Mouse (Mus musculus) heart, embryonic 15.5 days (tissue): ENCODE measurements around the gene 1700030K09Rik. TPM values are rescaled to one million over a fixed set of nuclear protein-coding genes. Genes with fewer than 3 reads are reported as not detected.

ENCODE experiments used
- ATAC-seq: fragments of 200-750 bp; cut with Nextera tagmentation; replicated peaks from 2 replicates; pipeline ENCODE4 v1.8.0; 2017; ENCODE audit warnings: low read depth, moderate TSS enrichment; ENCODE audit not compliant: insufficient number of reproducible peaks, insufficient read depth, low FRiP score
- H3K27ac ChIP-seq: fragments of 300-500 bp; sonication (generic); 2 replicates; pipeline ENCODE4 v1.5.1; 2015; ENCODE audit warnings: mild to moderate bottlenecking, inconsistent platforms
- H3K27me3 ChIP-seq: fragments of 300-500 bp; sonication (generic); 2 replicates; pipeline ENCODE4 v1.6.1; 2015; ENCODE audit warnings: inconsistent platforms
- H3K36me3 ChIP-seq: fragments of 300-500 bp; sonication (generic); 2 replicates; pipeline ENCODE4 v1.6.1; 2015; ENCODE audit warnings: mild to moderate bottlenecking, inconsistent platforms
- H3K4me1 ChIP-seq: fragments of 300-500 bp; sonication (generic); replicated peaks from 2 replicates; pipeline ENCODE4 v1.6.1; 2015; ENCODE audit warnings: inconsistent platforms
- H3K4me2 ChIP-seq: fragments of 300-500 bp; sonication (generic); 2 replicates; pipeline ENCODE4 v1.6.1; 2015; ENCODE audit warnings: inconsistent platforms, mild to moderate bottlenecking, moderate library complexity
- H3K4me3 ChIP-seq: fragments of 300-500 bp; sonication (generic); 2 replicates; pipeline ENCODE4 v1.5.1; 2015; ENCODE audit warnings: mild to moderate bottlenecking, inconsistent platforms
- H3K9ac ChIP-seq: fragments of 300-500 bp; sonication (generic); 2 replicates; pipeline ENCODE4 v1.6.1; 2015; ENCODE audit warnings: mild to moderate bottlenecking, inconsistent platforms
- H3K9me3 ChIP-seq: fragments of 300-500 bp; sonication (generic); replicated peaks from 2 replicates; pipeline ENCODE4 v1.6.1; 2016; ENCODE audit warnings: inconsistent platforms
- WGBS: fragments of 180-500 bp; shearing (Covaris S2); methylation state at CpG from one replicate; pipeline ENCODE4 v1.1.7; 2015; ENCODE audit warnings: mixed read lengths; 5-methylcytosine and 5-hydroxymethylcytosine counted together
- polyA plus RNA-seq: library from polyadenylated mRNA; unstranded; fragments of >200 nt; fragmentation: Nextera tagmentation; extraction: Ambion mirVana; gene quantifications from 2 replicates; pipeline ENCODE4 v1.2.1, GENCODE M21; 2015

The 1700030K09Rik gene
- polyA plus RNA-seq, 1 experiment from 2014 or later: 8.6 TPM

DNA sequence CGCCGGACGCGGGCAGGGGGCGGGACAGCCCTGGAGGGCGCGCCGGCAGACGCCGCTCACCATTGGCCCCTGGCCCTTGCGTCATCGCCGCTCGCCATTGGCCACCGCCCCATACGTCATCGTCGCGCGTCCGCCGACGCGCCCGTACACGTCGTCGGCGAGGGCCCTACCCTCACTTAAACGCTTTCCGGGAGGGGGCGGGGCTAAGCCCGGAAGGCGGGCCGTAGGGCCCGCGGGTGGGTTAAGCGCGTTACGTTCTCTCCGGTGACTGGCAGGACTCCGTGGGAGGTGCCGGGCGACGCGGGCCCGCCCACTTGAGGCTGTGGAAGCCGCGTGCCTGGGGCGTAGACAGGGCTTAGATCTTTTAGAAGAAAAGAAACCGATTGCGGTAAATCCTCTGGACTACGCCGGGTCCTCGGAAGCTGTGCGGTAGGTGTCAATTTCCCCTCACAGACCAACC lies 49.0 kb downstream of the 1700030K09Rik start:
- peak; percentile 97 for ATAC-seq
- peaks cover 23% of the 10 kb centered on the region for H3K36me3 ChIP-seq
- WGBS: under 1% methylated on average over 56 of the region's 56 CpGs
- no peaks in the 10 kb centered on the region for H3K9me3 ChIP-seq
- peak overlapping the region; percentile 81 for H3K9ac ChIP-seq
- peaks cover 32% of the 10 kb centered on the region for H3K4me1 ChIP-seq
- H3K4me3 ChIP-seq: peak overlapping the region; percentile 81
- H3K27ac ChIP-seq: peak overlapping the region; percentile 80
- H3K4me2 ChIP-seq: peak overlapping the region; percentile 89
- H3K27me3 ChIP-seq: no peaks in the 10 kb centered on the region

DNA sequence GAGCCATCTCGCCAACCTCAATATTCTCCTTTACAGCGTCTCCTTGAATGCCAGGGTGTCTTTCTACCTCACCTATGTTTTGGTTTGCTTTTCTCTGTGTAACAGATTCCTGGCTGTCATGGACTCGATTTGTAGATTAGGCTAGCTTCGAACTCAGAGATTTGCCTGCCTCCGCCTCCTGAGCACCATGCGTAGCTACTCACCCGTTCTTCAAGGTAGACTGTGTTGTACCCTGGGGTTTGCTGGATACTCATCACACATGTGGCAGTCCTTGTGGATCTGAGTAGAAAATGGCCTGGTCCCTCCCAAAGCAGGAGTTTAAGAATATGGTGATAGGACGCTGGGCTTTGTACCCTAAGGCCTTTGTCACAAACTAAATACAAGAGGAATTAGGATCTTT lies 49.7 kb downstream of the 1700030K09Rik start:
- Histone ChIP-seq H3K4me1 (peaks cover 37% of the 10 kb centered on the region), H3K27me3 (no peaks in the 10 kb centered on the region), H3K27ac (peak overlapping the region; percentile 80; the same call in 1 of the 2 replicates), H3K9ac (peak overlapping the region; percentile 52), H3K4me2 (peak overlapping the region; percentile 64), H3K36me3 (peaks cover 23% of the 10 kb centered on the region), H3K9me3 (no peaks in the 10 kb centered on the region), H3K4me3 (peak overlapping the region; percentile 81)
- no peak for ATAC-seq
- 12% methylated on average over 8 of the region's 8 CpGs for WGBS

DNA sequence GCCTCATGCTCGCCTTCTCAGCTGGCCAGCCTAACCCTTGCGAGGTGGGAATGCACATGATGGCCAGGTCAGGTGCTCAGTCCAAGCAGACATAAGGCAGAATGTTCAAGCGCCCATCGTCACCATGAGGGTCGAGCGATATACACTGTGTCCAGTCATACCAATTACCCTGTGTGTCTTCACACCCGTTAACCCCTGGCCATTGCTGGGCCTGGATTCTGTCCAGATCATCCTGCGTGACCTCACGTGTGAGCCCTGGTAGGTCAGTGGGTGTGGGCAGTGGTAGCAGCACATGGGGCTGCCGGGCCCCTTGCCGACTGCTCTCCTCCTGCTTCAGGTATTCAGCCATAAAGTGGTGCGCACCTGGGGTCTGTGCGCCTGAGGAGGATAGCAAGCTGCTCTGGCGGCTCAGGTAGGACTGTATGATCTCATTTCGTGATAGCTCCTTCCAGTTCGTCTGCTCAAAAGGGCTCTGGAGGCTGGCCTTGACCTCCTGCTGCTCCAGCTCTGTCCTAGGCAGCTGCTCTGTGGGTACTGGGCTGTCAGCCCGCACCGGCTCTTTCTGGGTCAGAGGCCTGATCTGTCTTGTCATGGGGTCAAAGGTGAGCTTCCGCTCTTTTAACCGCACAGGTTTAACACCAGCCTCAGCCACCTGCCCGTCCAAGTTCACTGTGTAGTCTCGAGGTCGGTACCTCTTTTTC lies 51.9 kb downstream of the 1700030K09Rik start:
- WGBS: 87% methylated on average over 23 of the region's 23 CpGs
- ATAC-seq: no peak
- H3K4me1 ChIP-seq: peaks cover 53% of the 10 kb centered on the region
- H3K9ac ChIP-seq: no peak overlapping the region
- no peak overlapping the region for H3K4me3 ChIP-seq
- H3K9me3 ChIP-seq: no peaks in the 10 kb centered on the region
- no peak overlapping the region for H3K4me2 ChIP-seq
- H3K36me3 ChIP-seq: peaks cover 23% of the 10 kb centered on the region
- H3K27ac ChIP-seq: no peak overlapping the region
- no peaks in the 10 kb centered on the region for H3K27me3 ChIP-seq

DNA sequence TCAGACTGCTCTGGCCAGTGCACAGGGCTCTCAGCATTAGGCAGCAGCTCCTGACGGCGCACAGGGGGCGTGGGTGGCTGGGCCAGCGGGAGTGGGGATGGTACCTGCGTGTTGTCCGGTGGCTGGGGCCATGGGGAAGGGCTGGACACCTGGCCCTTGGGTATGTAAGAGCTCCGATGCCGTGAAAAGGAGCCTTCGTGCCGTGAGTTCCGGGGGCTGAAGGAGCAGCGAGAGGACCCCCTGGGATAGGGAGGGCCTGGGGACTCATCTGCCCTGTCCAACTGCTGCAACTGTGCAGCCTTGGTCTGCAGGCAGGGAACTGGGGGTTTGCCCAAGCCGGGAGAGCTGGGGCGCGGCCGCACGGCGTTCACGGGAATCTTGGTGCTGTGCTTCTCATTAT lies 52.5 kb downstream of the 1700030K09Rik start:
- Histone ChIP-seq H3K27ac (no peak overlapping the region), H3K4me2 (no peak overlapping the region), H3K4me1 (peaks cover 52% of the 10 kb centered on the region), H3K4me3 (no peak overlapping the region), H3K9me3 (no peaks in the 10 kb centered on the region), H3K27me3 (no peaks in the 10 kb centered on the region), H3K36me3 (peaks cover 23% of the 10 kb centered on the region), H3K9ac (no peak overlapping the region)
- WGBS: 91% methylated on average over 19 of the region's 19 CpGs
- no peak for ATAC-seq

DNA sequence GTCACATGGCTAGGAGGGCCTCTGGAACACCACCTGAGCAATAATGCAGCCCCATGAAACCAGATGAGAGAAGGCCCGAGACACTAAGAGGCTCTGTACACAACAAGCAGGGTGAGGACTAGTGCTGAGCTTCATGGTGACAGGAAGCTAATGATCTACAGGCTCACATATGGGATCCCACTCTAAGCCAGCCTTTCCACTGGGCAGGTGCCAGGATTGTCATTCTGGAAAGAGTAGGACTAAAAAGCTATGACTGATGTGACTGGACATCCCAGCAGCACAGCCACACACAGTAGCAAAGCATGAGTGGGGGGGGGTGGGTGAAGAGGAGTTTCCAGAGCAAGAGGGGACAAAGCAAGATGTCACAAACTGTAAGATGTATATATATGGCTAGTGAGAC lies 54.2 kb downstream of the 1700030K09Rik start:
- Histone ChIP-seq H3K4me2 (no peak overlapping the region), H3K4me3 (no peak overlapping the region), H3K27ac (no peak overlapping the region), H3K36me3 (peaks cover 23% of the 10 kb centered on the region), H3K9ac (no peak overlapping the region), H3K4me1 (peaks cover 55% of the 10 kb centered on the region), H3K9me3 (no peaks in the 10 kb centered on the region), H3K27me3 (no peaks in the 10 kb centered on the region)
- no peak for ATAC-seq
- WGBS: 71% methylated on average over 1 of the region's 1 CpGs

DNA sequence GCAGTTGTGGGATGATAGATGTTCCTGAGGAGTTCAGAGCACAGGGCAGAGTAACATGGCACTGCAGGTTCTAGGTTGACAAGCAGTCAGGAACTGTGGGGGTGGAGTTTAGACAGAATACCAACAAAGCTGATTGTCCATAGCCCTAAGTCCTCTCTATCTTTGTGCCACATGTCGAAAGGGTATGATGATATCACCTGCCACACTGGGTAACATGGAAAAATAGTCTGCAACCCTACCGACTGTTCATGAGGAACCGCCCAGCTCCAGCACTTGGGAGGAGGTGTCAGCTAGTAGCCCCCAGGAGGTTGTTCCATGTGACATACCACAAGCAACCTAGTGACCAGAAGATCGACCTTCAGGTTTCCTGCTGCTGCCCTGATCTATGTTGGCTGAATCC lies 54.8 kb downstream of the 1700030K09Rik start:
- no peaks in the 10 kb centered on the region for H3K27me3 ChIP-seq
- 78% methylated on average over 4 of the region's 4 CpGs for WGBS
- H3K4me3 ChIP-seq: no peak overlapping the region
- H3K27ac ChIP-seq: 0 out of 2 replicates have a peak overlapping the region, but pooled peaks have one; percentile 81
- H3K4me1 ChIP-seq: peaks cover 56% of the 10 kb centered on the region
- no peak overlapping the region for H3K9ac ChIP-seq
- H3K36me3 ChIP-seq: peaks cover 23% of the 10 kb centered on the region
- H3K4me2 ChIP-seq: no peak overlapping the region
- H3K9me3 ChIP-seq: no peaks in the 10 kb centered on the region
- no peak for ATAC-seq

DNA sequence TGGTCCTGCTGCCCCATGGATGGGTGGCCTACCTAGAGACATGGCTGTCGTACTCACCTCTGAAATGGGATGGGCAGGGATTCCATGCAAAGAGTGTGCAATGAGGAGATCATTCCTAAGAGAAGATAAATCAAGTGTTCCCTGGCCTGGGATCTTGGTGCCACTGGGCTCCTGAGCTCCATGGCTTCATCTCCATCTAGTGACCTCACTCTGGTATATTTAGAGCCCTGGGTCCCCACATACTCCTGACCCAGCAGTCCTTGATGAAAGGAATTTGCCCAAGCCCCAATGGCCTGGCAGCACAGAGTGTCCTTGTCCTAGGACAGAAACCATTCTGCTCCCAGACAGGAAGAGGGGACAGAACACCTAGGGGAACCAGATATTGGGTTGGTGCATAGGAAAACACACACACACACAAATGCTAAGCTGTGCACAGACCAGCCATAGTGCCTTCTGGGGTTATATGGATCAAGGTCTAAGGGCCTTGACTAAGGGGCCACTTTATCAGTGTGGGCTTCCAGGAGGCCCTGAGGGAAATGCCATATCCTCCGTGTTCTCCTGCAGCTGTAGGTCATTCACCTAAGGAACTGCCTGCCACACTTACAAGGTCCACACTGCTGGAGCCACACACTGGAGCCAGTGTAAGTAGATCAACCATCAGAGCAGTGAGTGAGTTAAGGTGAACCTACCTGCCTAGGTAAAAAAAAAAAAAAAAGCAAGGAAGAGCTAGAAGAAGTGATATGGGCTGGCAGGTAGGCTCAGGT lies 56.0 kb downstream of the 1700030K09Rik start:
- peaks cover 21% of the 10 kb centered on the region for H3K36me3 ChIP-seq
- ATAC-seq: peak; percentile 34
- H3K4me1 ChIP-seq: peaks cover 56% of the 10 kb centered on the region
- peak overlapping the region; percentile 11; the same call in 1 of the 2 replicates for H3K4me2 ChIP-seq
- H3K4me3 ChIP-seq: no peak overlapping the region
- peak overlapping the region; percentile 81 for H3K27ac ChIP-seq
- H3K27me3 ChIP-seq: no peaks in the 10 kb centered on the region
- no peaks in the 10 kb centered on the region for H3K9me3 ChIP-seq
- 46% methylated on average over 2 of the region's 2 CpGs for WGBS
- H3K9ac ChIP-seq: no peak overlapping the region

DNA sequence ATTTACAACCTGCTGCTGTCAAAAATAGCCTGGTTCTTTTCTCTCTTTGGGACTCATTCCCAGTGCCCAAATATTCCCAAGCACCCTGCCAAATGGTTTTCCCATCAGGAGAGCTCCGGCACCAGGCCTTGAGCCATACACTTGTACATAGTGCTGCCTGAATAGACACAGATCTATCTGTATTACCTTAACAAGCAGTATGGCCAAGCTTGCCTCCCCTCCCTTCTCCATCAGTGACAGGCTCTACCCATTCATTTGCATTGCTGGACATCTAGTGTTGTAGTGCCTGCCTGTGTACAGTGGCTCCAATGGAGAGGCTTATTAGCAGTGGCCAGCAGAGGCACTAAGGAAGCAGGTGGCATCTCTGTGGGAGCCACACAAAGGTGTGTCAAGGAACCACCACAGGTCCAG lies 56.8 kb downstream of the 1700030K09Rik start:
- Histone ChIP-seq H3K4me1 (peaks cover 63% of the 10 kb centered on the region), H3K4me3 (no peak overlapping the region), H3K27me3 (no peaks in the 10 kb centered on the region), H3K9me3 (no peaks in the 10 kb centered on the region), H3K4me2 (no peak overlapping the region), H3K27ac (peak overlapping the region; percentile 81), H3K9ac (no peak overlapping the region), H3K36me3 (peaks cover 13% of the 10 kb centered on the region)
- no peak for ATAC-seq
- 73% methylated on average over 1 of the region's 1 CpGs for WGBS

DNA sequence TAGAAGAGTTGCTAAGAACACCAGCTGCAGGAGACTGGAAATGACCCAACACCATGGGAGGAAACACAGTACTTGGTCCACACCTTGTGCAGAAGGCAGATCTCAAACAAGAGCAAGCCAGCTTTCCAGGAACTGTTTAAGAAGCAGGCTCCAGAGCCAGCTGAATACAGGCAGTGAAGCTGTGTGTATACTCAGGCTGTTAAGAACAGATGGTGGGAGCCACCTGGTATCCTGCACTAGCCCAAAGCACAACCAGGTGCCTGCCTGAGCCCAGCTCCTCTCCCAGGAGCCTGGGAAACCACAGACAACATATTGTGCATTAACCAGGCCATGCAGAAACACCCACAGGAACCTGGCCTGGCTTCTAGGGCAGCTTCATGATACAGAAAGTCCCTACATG lies 60.5 kb downstream of the 1700030K09Rik start:
- Histone ChIP-seq H3K9me3 (no peaks in the 10 kb centered on the region), H3K4me1 (peaks cover 74% of the 10 kb centered on the region), H3K4me3 (no peak overlapping the region), H3K4me2 (no peak overlapping the region), H3K9ac (no peak overlapping the region), H3K27me3 (no peaks in the 10 kb centered on the region), H3K27ac (no peak overlapping the region), H3K36me3 (no peaks in the 10 kb centered on the region)
- no peak for ATAC-seq

DNA sequence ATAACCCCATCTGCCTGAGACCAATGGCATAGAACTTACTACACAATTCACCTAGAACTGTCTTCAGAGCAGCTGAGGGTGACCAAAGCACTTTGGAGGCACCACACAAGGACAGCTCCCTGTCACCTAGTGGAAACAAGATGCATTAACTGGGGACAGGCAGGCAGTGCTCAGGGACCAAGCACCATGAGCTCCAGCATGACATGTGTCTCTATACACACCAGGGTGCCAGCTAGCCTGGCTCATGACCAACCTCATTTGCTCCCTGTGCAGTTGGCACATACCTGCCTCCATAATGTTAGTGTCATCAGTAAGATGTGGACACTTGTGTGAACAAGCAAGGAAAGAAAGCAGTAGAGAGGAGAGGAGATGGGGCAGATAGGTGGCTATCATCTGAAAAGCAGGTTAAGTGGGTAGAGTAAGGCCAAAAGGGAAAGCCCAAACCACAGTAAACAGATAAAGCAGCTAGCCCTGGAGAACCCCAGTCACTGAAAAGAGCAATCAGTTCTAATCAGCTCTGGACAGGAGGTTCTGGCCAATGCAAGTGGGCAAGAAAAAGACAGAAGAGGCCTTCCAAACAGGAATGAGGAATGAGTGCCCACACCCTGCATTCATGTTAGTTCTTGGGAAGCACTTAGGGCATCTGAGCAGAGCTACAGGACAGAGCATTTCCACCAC lies 61.1 kb downstream of the 1700030K09Rik start:
- Histone ChIP-seq H3K9me3 (no peaks in the 10 kb centered on the region), H3K36me3 (no peaks in the 10 kb centered on the region), H3K27me3 (no peaks in the 10 kb centered on the region), H3K4me2 (no peak overlapping the region), H3K4me1 (peaks cover 70% of the 10 kb centered on the region), H3K4me3 (no peak overlapping the region), H3K27ac (no peak overlapping the region), H3K9ac (0 out of 2 replicates have a peak overlapping the region, but pooled peaks have one; percentile 19)
- no peak for ATAC-seq

DNA sequence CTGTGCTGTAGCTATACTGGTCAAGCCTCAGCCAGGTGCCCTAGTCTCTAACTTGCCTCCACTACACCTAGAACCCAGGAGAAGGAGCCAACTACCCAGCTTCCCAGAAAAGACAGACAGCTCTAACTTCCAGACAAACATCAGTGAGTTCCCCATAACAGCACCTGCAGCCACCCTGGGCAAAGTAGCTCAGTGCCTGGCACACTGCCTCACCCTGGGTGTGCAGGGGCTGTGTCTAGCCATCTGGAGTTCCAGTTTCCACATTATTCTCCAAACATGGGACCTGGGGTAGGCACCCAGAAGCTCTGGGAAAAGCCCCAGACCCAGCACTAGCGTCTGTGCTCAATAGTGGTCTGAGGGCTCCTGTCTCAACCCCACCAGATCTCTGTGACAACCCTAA lies 63.8 kb downstream of the 1700030K09Rik start:
- H3K36me3 ChIP-seq: no peaks in the 10 kb centered on the region
- 84% methylated on average over 1 of the region's 1 CpGs for WGBS
- H3K9me3 ChIP-seq: no peaks in the 10 kb centered on the region
- peaks cover 67% of the 10 kb centered on the region for H3K4me1 ChIP-seq
- no peak overlapping the region for H3K27ac ChIP-seq
- no peak for ATAC-seq
- H3K4me3 ChIP-seq: no peak overlapping the region
- H3K27me3 ChIP-seq: no peaks in the 10 kb centered on the region
- no peak overlapping the region for H3K9ac ChIP-seq
- H3K4me2 ChIP-seq: no peak overlapping the region
